Mouse (Mus musculus) adrenal gland, postnatal 25 days (tissue): ENCODE data around the gene Gipc2. TPM values are rescaled to one million over a fixed set of nuclear protein-coding genes. Genes with fewer than 3 reads are reported as not detected.

Experiments used
- DNase-seq: peaks from one replicate; pipeline ENCODE4 v3.0.0; 2021; ENCODE audit warnings: mixed read lengths
- total RNA-seq: library from RNA; stranded (reverse); gene quantifications from 2 replicates; pipeline ENCODE4 v1.2.3, GENCODE M21; 2021

The Gipc2 gene
- total RNA-seq, 1 experiment from 2014 or later = 1.1 TPM

DNA sequence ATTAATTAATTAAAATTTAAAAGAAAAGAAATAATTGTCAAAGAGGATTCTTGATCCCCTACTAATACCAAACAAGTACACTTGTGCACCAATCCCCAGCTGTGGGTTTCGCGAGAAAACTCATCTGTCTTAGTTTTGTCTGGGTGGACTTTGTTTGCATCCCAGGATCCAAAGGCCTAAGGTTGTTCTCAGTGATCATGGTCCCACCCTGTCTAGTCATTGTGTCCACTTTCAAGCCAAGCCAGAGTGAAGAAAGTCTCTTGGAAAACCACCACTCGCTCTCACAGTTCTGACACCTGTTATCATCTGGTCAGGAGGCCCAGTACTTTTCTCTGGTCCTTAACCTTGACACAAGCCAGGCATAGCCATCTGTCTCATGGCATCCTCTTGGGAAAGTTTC is 48.1 kb downstream of the Gipc2 start:
- no peak for DNase-seq

DNA sequence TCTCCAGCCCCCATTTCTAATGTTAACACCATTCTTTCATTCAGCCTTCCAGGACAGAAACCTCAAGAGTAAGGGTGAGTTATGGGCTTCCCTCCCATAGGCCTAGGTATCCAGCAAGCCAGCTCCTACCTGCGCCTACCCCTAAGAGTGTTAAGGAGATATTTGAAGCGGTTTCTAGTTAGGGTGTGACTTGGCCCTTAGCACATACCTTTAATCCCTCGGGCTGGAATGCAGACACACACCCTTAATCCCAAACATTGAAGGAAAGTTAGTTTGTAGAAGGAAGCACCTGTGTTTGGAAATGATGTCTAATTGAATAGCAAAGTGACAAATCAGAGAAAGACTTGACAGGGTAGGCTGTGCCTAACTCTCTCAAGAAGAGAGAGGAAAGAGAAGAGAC is 49.9 kb downstream of the Gipc2 start:
- no peak for DNase-seq

GRCm38 (mm10) chr3:152114786-152115185 is 51.2 kb downstream of the Gipc2 start:
- peak; percentile 90 for DNase-seq

GRCm38 (mm10) chr3:152114222-152114621 is 51.8 kb downstream of the Gipc2 start:
- no peak for DNase-seq

DNA sequence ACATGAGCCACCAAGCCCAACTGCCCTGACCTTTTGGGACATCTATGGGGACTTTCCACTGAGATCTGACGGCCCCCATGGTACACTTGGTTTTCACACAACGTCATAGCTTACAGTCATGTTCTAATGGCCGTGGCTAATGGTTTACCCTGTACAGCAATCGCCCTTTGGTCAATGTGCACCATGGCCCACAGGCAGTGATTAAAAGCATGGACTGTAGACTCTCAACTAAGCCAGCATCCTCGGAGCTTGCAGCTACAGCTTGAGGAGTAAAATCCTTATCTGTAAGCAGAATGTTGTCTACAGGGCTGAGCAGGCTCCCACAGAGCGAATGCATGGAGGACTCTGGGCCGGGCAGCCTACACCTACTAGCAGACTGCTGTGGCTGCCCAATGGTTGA is 52.5 kb downstream of the Gipc2 start:
- DNase-seq = no peak

DNA sequence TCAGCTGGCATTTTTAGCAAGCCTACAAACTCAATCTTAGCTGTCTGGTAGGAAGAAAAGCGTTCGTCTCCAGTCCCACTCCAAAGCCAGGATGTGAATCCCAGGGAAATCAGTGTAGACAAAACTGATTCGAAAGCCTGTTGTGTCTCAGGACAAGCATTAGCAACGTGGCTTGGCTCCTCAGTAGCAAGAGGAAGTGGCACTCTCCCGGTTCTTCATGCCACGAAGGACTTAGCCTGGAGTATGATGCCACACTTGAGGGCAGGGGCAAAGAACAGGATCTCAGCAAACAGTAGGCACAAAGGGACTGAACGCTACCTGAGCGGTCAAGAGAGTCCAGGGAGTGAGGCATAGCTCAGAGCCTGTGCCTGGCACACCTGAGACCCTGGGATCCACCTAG is 53.4 kb downstream of the Gipc2 start:
- no peak for DNase-seq

GRCm38 (mm10) chr3:152111482-152111881 is 54.5 kb downstream of the Gipc2 start:
- no peak for DNase-seq

GRCm38 (mm10) chr3:152111081-152111480 is 54.9 kb downstream of the Gipc2 start:
- peak; percentile 71 for DNase-seq

- DNase-seq = no peak
Measured at GRCm38 (mm10) chr3:152109260-152109587, 56.8 kb downstream of the Gipc2 start.

DNA sequence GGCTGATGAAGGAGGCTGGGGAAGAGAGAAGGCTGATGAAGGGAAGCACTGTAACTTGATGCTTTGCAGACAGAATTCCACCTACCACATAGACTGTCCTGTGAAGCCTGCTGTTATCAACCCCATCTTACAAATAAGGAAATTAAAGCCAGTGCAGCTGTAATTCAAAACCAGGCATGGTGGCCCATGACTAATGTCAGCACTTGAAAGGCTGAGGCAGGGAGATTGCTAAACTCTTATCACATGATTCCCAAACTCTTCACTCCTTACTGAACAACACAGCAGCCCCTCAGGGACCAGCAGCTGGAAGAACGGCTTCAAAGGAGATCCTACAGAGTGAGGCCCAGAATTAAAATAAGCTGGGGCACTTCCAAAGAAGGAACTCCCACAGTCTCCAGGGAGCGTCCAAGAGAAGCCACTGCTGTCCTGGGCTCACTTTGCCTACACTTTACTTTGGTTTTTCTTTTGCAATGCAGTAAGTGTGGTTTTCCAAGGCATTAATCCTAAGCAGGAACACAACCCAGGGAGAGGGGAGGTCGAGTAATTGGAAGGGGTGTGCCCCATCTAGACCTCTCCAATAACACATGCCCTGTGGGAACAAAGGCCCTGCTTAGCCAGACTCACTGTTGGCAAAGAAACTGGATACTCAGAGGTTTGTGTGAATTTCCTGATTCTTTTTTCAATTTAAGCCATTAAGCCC is 57.3 kb downstream of the Gipc2 start:
- no peak for DNase-seq

GRCm38 (mm10) chr3:152108003-152108395 is 58.0 kb downstream of the Gipc2 start:
- DNase-seq = no peak

- no peak for DNase-seq
Measured at GRCm38 (mm10) chr3:152107149-152108002, 58.7 kb downstream of the Gipc2 start.

- DNase-seq = no peak
Measured at GRCm38 (mm10) chr3:152106225-152107148, 59.5 kb downstream of the Gipc2 start.

GRCm38 (mm10) chr3:152105341-152105740 is 60.7 kb downstream of the Gipc2 start:
- DNase-seq = peak; percentile 69

DNA sequence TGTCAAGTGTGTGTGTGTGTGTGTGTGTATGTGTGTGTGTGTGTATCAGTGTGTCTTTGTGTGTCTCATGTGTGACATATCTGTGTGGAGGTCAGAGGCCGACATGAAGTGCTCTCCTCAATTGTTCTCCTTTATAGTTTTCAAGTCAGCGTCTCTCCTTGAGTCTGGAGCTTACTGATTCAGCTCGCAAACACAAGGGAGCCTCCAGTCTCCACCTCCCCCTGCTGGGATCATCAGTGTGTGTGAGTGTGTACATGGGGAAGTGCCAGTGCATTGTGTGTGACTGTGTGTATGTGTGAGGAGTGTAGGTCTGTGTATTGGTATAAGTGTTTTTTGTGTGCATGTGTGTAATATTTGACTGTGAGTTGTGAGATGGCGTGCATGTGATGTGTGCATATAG is 62.6 kb downstream of the Gipc2 start:
- DNase-seq = no peak

GRCm38 (mm10) chr3:152101459-152101858 is 64.6 kb downstream of the Gipc2 start:
- DNase-seq = no peak

- no peak for DNase-seq
Measured at GRCm38 (mm10) chr3:152100119-152100818, 65.8 kb downstream of the Gipc2 start.

DNA sequence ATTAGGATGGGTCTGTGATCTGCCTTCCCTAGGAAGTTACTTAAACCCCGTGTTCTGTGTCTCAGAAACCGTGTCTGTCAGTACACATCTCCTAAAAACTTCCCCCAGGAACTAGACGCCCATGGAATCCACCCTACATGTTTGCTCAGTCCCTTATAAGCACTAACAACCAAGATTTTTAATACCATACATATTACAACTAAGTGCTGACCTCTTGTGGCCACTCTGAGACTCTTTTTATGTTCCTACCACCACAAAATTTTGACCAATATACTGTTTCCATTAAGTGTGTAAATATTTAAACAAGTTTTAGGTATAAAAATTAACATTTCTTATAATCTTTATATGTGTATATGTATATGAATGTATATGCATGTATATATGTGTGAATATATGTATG is 71.0 kb downstream of the Gipc2 start:
- no peak for DNase-seq

- DNase-seq = no peak
Measured at GRCm38 (mm10) chr3:152092385-152093057, 73.5 kb downstream of the Gipc2 start.

GRCm38 (mm10) chr3:152089178-152089577 is 76.9 kb downstream of the Gipc2 start:
- peak; percentile 56 for DNase-seq

- DNase-seq = no peak
Measured at GRCm38 (mm10) chr3:152081381-152081780, 84.6 kb downstream of the Gipc2 start.
